Mouse (Mus musculus) NIH3T3 (cell line): ENCODE data around the gene Psmb10.
"Not testable (repeated sequence)": the region's sequence is repeated elsewhere in the genome, so short reads cannot be mapped to it uniquely, and the experiment has no call there.

Experiments
- DNase-seq: peaks from one replicate; pipeline ENCODE4 v3.0.0-alpha.2; 2012; ENCODE audit warnings: low read depth

Psmb10 gene

DNA sequence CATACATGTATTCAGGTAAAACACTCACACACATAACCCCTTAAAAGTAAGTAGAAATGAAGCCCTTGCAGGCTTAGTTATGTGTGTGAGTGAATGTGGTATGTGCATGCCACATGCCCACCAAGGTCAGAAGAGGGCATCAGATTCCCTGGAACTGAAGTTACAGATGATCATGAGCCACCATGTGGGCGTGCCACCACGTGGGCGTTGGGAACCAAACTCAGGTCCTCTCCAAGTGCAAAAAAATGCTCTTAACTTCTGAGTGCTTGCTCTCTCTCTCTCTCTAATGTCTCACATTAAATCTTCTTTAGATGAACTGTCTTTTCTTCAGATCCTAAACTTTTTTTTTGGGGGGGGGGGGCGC is at the start of gene Psmb10:
Gene Psmb10, minus strand, starts transcription at position 139 of the 364 bp plus-strand sequence.
- peak; percentile 56 for DNase-seq

DNA sequence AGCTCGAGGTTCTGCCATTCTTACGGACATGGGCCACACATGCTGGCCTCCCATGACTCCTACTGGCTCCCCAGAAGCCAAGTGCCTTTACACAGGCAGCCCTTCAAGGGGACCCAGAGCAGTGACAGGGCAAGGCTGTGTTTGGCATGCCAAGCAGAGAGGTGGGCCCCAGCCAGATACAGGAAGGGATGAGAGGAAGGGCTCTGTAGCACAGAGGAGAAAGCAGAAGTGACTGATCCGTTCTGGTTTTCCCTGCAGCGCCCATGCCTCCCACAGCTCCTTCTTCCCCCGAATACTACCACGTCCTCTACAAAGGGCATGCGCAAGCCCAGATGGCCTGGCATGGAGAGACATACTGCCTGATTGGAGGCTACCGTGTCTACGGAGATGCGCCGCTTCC is 45.2 kb upstream of the Psmb10 start:
- not testable (repeated sequence) for DNase-seq

DNA sequence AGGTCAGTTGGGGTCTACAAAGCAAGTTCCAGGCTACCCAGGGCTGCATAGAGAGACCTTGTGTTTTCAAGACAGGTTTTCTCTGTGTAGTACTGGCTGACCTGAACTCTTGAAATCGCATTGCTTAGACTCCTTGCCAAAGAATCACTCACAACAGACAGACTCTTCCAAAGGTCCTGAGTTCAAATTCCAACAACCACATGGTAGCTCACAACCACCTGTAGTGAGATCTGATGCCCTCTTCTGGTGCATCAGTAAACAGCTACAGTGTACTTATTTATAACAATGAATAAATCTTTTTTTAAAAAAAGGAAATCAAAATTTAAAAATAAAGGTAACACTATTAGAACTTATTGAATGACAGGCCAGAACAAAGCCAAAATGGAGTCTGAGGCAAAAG is 42.9 kb upstream of the Psmb10 start:
- peak; percentile 22 for DNase-seq

DNA sequence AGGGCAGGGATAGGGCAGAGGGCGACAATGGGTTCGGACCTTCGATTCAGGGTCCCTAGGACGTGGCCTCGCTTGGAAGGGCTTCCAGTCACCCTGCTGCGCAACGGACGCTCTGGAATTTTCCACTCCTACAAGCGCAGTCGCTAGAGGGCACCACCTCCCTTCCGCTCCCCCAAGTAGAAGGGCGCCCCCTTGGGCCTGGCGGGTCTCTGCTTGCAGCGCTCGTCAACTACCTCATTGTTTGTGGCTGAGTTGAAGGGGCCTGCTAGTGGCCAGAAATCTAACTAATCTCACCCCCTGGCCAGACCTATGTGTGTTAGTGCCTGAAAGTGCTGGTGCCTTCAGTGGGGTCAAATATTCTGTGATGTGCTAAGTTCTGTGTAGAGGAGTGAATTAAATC is 41.1 kb upstream of the Psmb10 start, which contains the start of gene Dpep3:
Gene Dpep3, minus strand, starts transcription at position 105 of the 400 bp plus-strand sequence.
- no peak for DNase-seq

DNA sequence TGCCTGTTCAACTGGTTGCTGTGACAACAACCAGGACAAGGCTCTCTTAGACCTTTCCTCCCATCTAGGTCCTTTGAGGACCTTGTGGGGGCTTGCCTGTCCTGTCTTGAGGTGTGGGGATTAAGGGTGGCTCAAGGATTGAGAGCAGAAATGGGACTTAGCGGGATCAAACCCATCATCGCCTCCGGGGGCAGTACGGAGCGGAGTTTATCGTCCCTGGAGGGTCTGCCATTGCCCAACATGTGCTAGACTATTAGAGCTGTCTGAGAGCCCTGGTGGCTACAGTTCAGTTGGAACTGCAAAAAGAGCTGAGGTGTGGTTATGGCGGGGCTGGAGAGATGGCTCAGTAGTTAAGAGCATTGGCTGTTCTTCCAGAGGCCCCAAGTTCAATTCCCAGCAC is 37.1 kb upstream of the Psmb10 start:
- peak; percentile 45 for DNase-seq

DNA sequence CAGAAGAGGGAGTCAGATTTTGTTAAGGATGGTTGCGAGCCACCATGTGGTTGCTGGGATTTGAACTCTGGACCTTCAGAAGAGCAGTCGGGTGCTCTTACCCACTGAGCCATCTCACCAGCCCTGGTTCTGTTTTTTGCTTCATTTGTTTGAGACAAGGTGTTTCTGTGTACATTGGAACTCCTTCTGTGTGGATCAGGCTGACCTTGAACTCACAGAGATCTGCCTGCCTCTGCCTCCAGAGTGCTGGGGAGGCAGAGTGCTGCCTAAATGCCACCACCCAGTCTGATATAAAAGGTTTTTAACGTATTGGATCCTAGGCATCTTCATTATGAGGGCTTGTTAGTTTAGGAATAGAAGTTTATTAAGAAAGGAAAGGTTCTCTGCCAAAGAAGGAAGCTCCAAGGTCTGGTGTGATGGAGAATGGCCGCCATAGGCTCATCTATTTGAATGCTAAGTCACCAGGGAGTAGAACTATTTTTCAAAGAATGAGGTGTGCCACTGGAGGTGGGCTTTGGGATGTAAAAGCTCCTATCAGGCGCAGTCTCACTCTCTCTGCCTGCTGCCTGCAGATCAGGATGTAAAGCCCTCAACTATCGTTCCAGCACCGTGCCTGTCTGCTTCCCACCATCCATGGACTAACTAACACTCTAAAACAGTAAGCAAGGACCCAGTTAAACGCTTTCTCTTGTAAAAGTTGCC is 32.9 kb upstream of the Psmb10 start:
- DNase-seq: no peak

DNA sequence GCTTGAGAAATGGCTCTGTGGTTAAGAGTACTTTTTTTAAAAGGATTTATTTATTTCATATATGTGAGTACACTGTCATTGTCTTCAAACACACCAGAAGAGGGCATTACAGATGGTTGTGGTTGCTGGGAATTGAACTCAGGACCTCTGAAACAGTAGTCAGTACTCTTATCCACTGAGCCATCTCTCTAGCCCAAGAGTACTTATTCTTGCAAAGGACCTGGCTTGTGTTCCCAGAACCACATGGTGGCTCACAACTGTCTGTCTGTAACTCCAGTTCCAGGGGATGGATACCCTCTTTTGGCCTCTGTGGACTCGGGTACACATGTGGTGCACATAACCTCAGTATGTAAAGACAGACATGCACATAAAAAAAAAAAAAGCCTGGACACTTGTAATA is 31.1 kb upstream of the Psmb10 start:
- DNase-seq: no peak

DNA sequence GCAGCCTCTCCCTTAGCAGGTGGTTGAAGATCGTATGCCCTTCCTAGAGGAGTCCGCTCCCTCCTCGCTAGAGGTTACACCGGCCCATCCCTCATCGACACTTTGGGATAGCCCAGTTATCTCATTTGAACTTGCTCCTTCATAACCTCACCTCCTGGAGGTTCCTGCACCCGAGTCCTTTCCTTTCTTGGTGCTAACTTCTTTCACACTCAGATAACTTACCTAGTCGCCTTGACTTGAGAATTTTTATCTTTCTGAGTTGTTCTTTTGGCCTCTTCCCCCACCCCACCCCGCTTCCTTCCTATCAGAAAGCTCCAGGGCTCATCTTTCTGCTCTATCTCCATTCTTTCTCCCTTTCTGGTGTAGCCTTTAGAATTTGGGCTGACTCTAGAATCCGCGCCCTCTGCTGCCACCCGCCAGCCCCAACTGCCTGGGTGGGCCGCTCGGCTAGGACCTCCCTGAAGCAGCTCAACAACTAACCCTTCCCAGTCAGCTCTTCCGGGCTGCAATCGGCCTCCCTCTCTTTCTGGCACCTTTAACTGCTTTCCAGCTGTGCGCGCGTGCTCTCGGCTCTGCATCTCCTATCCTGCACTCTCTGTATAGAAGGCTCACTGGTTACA is 28.6 kb upstream of the Psmb10 start:
- DNase-seq: no peak

DNA sequence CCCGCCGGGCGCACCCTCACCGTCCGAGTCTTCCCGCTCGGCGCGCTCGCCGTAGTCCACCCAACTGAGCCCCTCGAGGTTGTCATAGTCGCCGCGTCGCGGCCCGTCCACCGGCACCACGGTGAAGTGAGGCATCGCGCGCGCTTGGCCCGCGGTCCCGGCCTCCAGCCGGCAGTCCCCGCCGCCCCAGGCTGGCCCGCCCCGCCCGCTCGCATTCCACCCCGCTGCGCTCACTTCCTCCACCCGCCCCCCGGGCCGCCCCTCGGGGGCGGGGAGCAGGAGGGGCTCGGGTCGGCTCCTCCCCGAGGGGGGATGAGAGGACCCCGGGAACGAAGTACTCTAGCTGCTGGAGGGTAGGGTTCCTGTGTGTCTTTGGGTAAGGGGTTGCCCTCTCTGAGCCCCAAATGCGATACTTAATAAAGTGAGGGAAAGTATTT is 27.7 kb upstream of the Psmb10 start, which contains the start of gene Slc12a4:
Gene Slc12a4, minus strand, starts transcription at position 193 of the 437 bp plus-strand sequence.
- peak; percentile 91 for DNase-seq

DNA sequence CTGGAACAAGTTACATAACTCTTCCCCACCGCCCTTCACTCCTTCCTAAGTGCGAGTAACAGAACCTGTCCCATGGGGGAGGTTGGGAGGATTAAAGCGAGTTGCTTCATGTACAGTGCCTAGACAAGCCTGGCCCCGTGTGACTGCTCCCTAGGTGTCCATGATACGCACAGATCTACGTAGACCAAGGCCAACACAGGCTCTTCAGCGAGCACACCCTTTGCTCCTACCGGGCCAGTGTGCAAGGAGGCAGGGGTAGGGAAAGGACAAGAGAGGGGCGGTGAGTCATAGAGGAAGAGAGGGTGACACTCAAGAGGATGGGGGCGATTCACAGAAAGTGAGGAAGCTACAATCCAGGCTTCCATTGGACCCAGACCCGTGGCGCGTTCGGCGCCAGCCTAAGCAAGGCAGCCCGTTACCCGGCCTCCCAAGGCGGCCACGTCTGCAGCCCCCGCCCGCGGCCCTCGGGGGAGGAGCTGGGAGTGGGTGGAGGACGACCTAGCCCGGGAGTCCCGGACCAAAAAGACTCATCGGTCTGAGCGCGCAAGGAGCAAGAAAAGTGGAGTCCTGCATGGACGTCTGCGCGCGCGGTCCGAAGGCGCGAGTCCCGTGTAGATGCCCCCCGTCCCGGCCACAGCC is 27.1 kb upstream of the Psmb10 start:
- peak; percentile 78 for DNase-seq

DNA sequence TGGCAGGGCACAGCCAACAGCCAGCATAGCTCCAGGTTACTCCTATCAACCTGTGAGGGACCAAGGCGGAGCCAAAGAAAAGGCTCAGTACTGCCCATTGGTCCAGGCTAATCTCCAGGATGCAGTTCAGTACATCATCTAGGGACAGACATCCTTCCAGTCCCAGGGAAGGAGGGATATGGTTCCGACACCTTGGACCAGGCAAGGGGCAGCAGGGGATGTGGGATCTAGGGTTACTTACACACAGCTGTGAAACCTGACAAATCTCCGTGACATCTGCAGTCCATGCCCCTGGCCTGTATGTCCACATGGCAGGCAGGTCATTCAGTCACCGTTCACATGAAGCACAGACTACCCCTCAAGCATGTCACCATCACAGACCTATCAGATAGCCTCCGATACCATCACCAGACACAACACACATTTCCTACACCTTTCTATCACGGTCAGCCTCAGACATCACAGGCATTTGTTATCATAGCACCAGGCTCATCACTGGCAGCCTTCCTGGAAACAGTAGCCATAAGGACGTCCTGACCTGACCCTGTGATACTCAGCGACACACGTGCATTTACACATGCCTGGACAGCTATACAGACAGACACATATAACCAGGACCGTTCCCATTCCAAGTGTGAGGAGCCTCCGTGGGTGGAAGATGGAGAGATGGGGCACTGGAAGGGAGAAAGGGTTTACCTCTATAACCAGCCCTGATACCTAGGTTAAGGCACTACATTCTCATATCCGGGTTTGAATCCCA is 26.4 kb upstream of the Psmb10 start:
- DNase-seq: no peak

DNA sequence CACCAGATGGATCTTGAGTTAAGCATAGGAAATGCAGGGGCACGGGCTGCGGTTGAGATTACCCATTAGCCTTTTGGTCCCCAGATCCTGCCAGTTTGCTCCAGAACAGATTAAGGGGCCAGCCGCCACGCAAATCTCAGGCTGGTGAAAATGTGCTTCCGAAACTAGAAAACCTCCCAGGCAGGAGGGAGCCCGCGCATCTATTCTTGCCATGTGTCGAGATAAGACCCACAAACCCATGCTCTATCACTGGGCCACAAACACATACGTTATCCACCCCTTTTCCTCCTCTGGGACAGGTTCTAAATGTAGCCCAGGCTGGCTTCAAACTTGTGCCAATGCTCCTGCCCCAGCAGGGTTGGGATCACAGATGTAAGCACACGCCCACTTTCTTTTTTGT is 23.3 kb upstream of the Psmb10 start:
- no peak for DNase-seq

DNA sequence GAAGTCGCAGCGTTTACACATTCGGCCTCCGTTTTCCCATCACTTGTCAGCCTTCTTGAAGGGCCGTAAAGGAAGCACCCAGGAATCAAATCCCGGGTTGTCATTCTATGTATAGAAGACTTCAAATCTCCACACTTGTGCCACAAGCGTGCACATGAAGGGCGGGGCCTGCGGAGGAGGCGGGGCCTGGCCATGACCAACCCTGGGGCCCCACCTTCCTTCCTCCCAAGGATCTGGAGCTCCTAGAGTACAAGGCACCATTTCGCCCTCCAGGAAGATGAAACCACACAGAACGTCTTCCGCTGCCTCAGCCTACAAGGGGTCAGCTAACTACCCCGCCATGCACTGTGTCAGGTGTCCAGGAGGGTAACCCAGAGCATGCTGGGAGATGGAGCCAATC is 22.9 kb upstream of the Psmb10 start:
- DNase-seq: no peak

DNA sequence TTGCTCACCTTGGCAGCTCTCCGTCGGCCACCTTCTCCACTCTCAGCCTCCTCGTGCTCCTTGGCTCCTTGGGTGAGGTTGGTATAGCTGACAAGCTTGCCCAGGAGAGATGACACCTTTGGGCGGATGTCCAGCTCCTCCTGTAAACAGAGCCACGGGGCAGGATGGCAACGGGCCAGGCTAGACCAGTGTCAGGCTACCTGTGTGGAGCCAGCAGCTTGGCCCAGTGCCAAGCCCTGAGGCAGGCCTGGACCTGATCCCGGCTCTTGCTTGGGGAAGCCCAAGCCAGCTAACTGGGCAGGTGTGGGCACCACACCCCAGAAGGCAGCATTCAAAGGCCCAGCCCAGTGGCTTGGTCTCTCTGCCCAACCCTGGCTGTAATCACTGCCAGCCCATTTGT is 21.1 kb upstream of the Psmb10 start:
- peak; percentile 18 for DNase-seq

DNA sequence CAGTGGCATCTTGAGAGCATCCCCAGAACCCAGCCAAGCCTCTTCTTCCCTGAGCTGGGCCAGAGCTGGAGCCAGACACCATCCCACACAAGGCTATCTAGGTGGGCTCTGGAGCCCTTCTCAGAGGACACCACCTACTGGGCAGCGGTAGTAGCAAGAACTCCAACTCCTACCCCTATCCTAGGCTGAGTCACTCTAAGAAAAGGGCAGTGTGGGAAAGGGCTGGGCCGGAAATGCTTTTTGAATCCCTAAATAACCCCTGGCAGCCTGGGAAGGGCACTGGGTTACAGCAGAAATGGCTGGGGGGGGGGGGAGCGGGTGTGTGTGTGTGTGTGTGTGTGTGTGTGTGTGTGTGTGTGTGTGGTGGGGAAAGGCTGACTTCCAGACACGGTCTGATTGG is 19.6 kb upstream of the Psmb10 start:
- DNase-seq: peak; percentile 51

DNA sequence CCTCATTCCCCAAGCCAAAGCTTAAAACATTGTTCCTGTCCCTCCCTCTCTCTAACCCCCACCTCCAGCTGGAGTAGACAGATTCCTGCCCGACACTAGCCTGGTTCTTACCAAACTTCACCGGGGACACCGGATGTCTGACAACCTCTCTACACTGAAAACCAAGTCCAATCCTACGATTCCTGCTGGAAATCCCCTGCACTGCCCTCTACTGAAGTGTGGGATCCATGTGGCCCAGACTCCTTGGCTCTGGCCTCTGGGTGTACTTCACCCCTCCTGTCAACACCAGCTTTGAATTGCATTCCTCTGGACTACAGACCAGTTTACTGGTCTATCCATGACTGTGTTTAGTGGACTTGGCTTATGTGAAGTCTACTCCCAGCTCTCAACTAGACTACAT is 18.3 kb upstream of the Psmb10 start:
- DNase-seq: peak; percentile 73

DNA sequence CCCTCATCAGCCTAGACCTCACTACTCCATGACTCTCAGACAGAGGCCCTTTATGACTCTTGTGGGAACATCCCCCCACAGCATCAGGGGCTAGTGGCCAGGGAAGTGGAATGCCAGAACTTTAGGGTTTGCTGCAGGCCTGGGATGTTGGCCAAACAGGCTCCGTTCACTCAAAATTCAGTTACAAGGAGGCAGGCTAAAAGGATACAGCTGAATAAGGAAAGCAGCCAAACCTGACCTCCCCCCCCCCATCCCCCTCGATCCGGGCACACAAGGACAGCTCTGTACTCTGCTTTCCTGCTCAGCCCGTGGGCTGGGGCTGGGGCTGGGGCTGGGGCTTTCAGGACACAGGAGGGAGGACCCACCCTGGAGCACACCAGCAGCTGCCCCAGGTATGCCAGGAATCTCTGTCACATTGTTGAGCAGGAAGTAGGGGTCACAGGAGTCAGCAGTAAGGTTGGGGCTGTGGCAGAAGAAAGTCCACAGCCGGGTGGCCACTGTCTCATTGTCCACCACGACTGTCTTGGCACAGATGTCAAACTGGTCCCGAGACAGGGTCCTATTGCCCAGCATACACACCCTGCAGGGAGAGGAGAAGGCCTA is 12.9 kb upstream of the Psmb10 start:
- peak; percentile 66 for DNase-seq

DNA sequence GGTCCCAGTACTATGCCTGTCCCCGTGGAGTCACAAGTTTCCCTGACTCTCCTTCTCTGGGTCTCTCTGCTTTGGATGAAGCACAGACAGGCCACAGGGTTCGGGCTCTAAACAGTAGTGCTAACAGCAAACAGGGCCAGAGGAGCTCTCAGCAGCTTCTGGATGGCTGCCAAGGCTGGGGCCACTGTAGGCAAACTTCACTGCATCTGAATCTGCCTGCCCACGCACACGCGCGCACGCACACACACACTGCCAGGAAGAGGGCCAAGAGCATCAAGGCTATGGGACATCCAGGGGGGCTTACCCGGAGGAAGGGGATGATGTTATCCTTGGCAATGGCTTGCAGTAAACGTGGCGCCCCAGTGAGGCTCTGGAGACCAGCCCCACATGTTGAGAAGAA is 11.1 kb upstream of the Psmb10 start:
- peak; percentile 51 for DNase-seq

DNA sequence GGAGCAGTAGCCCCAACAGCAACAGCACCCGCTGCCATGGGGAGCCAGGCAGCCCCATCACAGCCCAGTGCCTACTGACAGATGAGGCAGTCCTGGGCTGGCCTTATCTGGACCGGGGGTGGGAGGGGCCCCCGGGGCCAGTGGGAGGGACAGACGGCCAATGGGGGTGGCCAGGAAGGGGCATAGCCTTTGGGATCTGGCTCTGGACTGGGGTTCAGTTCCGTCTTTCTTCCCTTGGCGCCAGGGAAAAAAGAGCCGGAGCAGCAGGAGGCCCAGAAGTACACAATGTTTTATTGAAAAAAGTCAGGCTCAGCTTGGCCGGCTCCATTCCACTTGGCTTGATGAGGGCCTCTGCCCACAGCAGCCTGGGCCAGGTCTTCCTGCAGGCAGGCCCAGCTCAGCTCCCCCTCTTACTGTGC is 5.1 kb upstream of the Psmb10 start, which contains the start of gene Lcat:
Gene Lcat, minus strand, starts transcription at position 62 of the 419 bp plus-strand sequence.
- no peak for DNase-seq

DNA sequence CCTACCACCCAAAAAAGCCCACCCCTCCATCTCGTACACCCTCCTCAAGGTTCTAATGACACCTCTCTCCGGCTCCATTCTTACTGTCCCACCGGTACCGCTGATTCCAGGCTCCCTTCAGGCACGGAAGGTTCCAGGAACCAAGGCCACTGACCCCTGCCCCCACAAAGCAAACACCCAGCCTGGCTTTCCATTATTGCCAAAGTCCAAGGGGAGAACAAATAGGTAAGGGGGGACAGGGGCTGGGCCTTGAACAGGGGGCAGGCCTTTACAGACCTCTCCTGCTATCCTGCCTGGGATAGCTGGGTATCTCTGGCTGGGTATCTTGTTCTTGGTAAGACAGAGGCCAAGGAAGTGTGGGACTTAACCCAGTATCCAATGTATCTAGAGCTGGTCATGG is 4.3 kb upstream of the Psmb10 start:
- no peak for DNase-seq

DNA sequence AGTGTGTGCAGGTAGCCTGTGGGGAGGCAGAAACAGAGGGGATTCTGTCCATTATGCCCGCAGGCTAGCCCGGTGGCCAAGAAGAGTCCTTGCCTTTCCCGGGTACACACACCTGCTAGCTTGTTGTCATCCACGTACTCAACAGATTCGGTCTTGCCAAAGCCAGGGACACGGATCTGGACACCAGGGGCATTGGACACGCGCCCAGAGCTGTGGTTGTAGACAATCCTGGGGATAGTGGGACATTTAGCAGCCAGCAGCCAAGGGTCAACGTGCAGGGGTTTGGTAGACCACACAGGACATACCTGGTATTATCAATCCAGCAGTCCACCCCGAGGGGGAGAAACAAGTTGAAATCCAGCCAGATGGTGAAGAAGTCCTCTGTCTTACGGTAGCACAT is 3.8 kb upstream of the Psmb10 start:
- DNase-seq: no peak
